Mouse (Mus musculus) heart, postnatal 0 days (tissue): ENCODE measurements around the gene Dbf4. TPM values are rescaled to one million over a fixed set of nuclear protein-coding genes. Genes with fewer than 3 reads are reported as not detected.

ENCODE experiments used
- ATAC-seq: fragments of 200-750 bp; cut with Nextera tagmentation; 2 replicates; pipeline ENCODE4 v1.8.0; 2017; ENCODE audit warnings: low read depth, moderate number of reproducible peaks, moderate library complexity; ENCODE audit not compliant: insufficient read depth
- DNase-seq: peaks from one replicate; pipeline ENCODE4 v3.0.0-alpha.2; 2016; ENCODE audit warnings: low spot score
- H3K27ac ChIP-seq: fragments of 300-500 bp; sonication (generic); 2 replicates; pipeline ENCODE4 v1.5.1; 2014; ENCODE audit warnings: low read depth, mild to moderate bottlenecking
- H3K27me3 ChIP-seq: fragments of 300-500 bp; sonication (generic); 2 replicates; pipeline ENCODE4 v1.6.1; 2014; ENCODE audit warnings: low read length, mixed read lengths; ENCODE audit not compliant: control insufficient read depth, insufficient read depth
- H3K36me3 ChIP-seq: fragments of 300-500 bp; sonication (generic); replicated peaks from 2 replicates; pipeline ENCODE4 v1.6.1; 2014; ENCODE audit warnings: low read length, mixed read lengths; ENCODE audit not compliant: control insufficient read depth, insufficient read depth
- H3K4me1 ChIP-seq: fragments of 300-500 bp; sonication (generic); 2 replicates; pipeline ENCODE4 v1.6.1; 2014; ENCODE audit warnings: antibody characterized with exemption; ENCODE audit not compliant: control insufficient read depth, insufficient read depth
- H3K4me2 ChIP-seq: fragments of 300-500 bp; sonication (generic); 2 replicates; pipeline ENCODE4 v1.6.1; 2014; ENCODE audit warnings: low read depth, mild to moderate bottlenecking, low read length, moderate library complexity
- H3K4me3 ChIP-seq: fragments of 300-500 bp; sonication (generic); 2 replicates; pipeline ENCODE4 v1.5.1; 2014; ENCODE audit warnings: low read depth, low read length
- H3K9ac ChIP-seq: fragments of 300-500 bp; sonication (generic); replicated peaks from 2 replicates; pipeline ENCODE4 v1.6.1; 2014; ENCODE audit warnings: low read depth, low read length, mixed read lengths
- H3K9me3 ChIP-seq: fragments of 300-500 bp; sonication (generic); replicated peaks from 2 replicates; pipeline ENCODE4 v1.6.1; 2016; ENCODE audit warnings: low read length; ENCODE audit not compliant: control insufficient read depth
- CTCF ChIP-seq: IDR thresholded peaks from 2 replicates; pipeline ENCODE4 v1.5.1; 2016; ENCODE audit warnings: antibody characterized with exemption, control low read depth, low read depth
- EP300 ChIP-seq: IDR thresholded peaks from 2 replicates; pipeline ENCODE4 v1.6.1; 2016; ENCODE audit warnings: antibody characterized with exemption, low read depth
- WGBS: fragments of 180-500 bp; shearing (Covaris S2); extraction: QIAGEN DNeasy Blood & Tissue Kit; methylation state at CpG from one replicate; pipeline ENCODE4 v1.1.7; 2014; 5-methylcytosine and 5-hydroxymethylcytosine counted together
- polyA plus RNA-seq: library from polyadenylated mRNA; unstranded; fragments of >200 nt; fragmentation: Nextera tagmentation; extraction: Ambion mirVana; gene quantifications from 2 replicates; pipeline ENCODE4 v1.2.1, GENCODE M21; 2015
- total RNA-seq: library from RNA; depleted of rRNA; stranded (reverse); fragments of >200 nt; gene quantifications from 2 replicates; pipeline ENCODE4 v1.2.3, GENCODE M21; 2014; ENCODE audit warnings: low replicate concordance

Gene Dbf4
- total and polyA plus RNA-seq, 2 experiments from 2014 or later = 8.1 to 8.5 TPM

GRCm38 (mm10) chr5:8416683-8417413 is 5.7 kb downstream of the Dbf4 start:
- TF ChIP-seq CTCF = no peak
- TF ChIP-seq EP300 = no peak
- H3K27ac ChIP-seq = no peak overlapping the region
- WGBS = 88% methylated on average over 3 of the region's 3 CpGs
- no peak overlapping the region for H3K4me2 ChIP-seq
- DNase-seq (no peak), ATAC-seq (no peak)
- no peak overlapping the region for H3K9ac ChIP-seq
- peaks cover 27% of the 10 kb centered on the region for H3K36me3 ChIP-seq
- H3K4me3 ChIP-seq = no peak overlapping the region
- H3K27me3 ChIP-seq = no peaks in the 10 kb centered on the region
- H3K4me1 ChIP-seq = no peaks in the 10 kb centered on the region
- H3K9me3 ChIP-seq = no peaks in the 10 kb centered on the region

DNA sequence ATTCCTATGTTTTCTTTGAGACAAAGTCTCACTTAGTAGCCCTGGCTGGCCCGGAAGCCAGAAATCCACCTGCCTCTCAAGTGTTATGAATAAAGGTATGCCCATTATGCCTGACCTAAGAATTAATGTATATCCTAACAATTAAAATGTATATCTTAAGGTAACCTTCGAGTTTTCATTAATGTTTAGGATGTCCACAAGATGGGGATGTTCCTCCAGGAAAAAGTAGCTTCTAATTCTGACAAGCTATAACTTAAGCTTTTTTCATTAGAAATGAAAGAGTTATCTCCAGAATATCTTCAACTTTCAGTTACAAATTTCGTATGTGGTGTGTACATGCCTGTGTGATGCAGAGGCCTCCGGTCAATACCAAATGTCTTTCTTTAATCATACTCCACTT is 13.8 kb downstream of the Dbf4 start:
- Histone ChIP-seq H3K27me3 (no peaks in the 10 kb centered on the region), H3K4me3 (no peak overlapping the region), H3K36me3 (peaks cover 54% of the 10 kb centered on the region), H3K27ac (no peak overlapping the region), H3K4me2 (no peak overlapping the region), H3K9ac (no peak overlapping the region), H3K4me1 (no peaks in the 10 kb centered on the region), H3K9me3 (no peaks in the 10 kb centered on the region)
- DNase-seq = no peak
- 89% methylated on average over 4 of the region's 4 CpGs for WGBS
- TF ChIP-seq EP300 (no peak), CTCF (no peak)
- no peak for ATAC-seq

DNA sequence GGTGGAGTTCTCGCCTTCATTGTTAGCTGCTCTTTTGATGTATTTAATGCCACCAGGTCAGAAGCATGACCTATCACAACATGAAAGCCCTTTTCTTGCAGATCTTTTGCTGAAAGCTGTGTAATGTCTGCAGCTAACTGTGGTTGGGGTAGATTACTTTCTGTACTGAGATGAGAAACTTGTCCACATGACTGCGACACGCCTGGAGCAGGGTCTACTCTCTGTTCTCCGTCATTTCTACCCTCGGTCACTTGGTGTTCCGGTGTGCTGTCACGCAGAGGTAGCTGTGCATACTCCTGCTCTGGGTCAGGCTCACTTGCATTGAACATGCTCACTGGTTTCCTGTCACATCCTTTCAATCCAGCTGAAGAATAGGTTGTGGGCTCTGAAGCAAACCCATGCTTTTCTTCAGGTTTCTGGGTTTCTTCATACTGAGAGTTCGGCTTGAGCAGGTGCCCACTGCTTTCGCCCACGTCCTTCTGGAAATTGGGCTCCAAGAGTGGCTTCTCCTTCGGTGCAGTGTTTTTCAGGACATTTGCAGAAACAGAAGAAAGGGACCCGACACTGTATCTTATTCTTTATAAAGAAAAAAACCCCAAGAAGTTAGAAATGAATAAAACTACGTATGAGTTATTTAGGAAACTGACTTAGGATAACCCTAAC is 24.8 kb downstream of the Dbf4 start:
- Histone ChIP-seq H3K4me1 (no peaks in the 10 kb centered on the region), H3K27ac (no peak overlapping the region), H3K4me2 (no peak overlapping the region), H3K4me3 (no peak overlapping the region), H3K9me3 (no peaks in the 10 kb centered on the region), H3K27me3 (no peaks in the 10 kb centered on the region), H3K9ac (no peak overlapping the region), H3K36me3 (peaks cover 28% of the 10 kb centered on the region)
- TF ChIP-seq CTCF = no peak
- TF ChIP-seq EP300 = no peak
- ATAC-seq = no peak
- 94% methylated on average over 13 of the region's 13 CpGs for WGBS
- no peak for DNase-seq

DNA sequence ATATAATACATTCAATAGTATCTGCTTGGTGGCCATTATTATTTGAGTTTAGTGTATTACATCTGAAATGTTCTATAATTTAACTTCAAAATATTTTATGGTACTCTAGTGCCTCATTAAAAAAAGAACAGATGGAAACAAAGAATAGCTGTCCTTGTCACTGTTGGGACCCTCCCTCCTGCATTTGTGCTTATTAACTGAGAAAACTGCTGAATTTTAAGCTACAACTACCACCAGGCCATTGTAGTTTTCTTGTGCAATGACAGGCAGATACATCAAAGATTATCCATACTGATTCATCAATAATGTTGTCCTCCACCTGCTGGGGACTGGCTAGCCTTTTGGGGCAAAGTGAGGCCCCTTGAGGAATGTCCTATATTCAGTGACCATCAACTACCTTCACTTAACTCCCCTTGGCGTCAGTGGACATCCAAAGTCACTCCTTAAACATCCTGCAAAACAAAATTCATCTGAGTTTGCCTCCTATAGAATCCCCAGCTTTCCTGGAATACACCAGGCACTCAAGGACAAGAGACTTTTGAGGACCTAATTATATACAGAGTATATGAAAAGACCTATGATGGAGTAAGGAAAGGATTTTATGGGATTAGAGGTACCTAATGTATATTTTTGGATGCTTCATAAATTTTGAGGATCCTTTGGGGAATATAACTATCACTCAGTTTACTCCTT is 28.5 kb downstream of the Dbf4 start:
- Histone ChIP-seq H3K4me1 (no peaks in the 10 kb centered on the region), H3K27ac (no peak overlapping the region), H3K9ac (no peak overlapping the region), H3K27me3 (no peaks in the 10 kb centered on the region), H3K4me2 (no peak overlapping the region), H3K4me3 (no peak overlapping the region), H3K36me3 (peaks cover 14% of the 10 kb centered on the region), H3K9me3 (no peaks in the 10 kb centered on the region)
- 88% methylated on average over 1 of the region's 1 CpGs for WGBS
- no peak for TF ChIP-seq EP300
- TF ChIP-seq CTCF = no peak
- ATAC-seq (no peak), DNase-seq (no peak)

- DNase-seq (no peak), ATAC-seq (no peak)
- H3K36me3 ChIP-seq = no peaks in the 10 kb centered on the region
- no peak overlapping the region for H3K9ac ChIP-seq
- 66% methylated on average over 5 of the region's 5 CpGs for WGBS
- no peaks in the 10 kb centered on the region for H3K4me1 ChIP-seq
- H3K4me3 ChIP-seq = no peak overlapping the region
- H3K4me2 ChIP-seq = no peak overlapping the region
- H3K9me3 ChIP-seq = no peaks in the 10 kb centered on the region
- H3K27ac ChIP-seq = no peak overlapping the region
- no peak for TF ChIP-seq CTCF
- no peak for TF ChIP-seq EP300
- no peaks in the 10 kb centered on the region for H3K27me3 ChIP-seq
Measured at GRCm38 (mm10) chr5:8374297-8374906, 48.1 kb downstream of the Dbf4 start.
